Mouse (Mus musculus) lung, adult 18-20 months (tissue): ENCODE data around the gene Zfp574.

Experiments used
- DNase-seq, 2 experiments: peaks; one replicate each; pipeline ENCODE4 v3.0.0; 2022; ENCODE audit warnings: mixed read lengths in 2 of 2

Zfp574 gene

GRCm38 (mm10) chr7:25073924-25074323 is 1.6 kb downstream of the Zfp574 start:
- DNase-seq, result no peak

GRCm38 (mm10) chr7:25076296-25076662 is 3.9 kb downstream of the Zfp574 start:
- DNase-seq, result no peak

- peak; percentile 99 for DNase-seq
Observed at GRCm38 (mm10) chr7:25076663-25077413, 4.5 kb downstream of the Zfp574 start.

- DNase-seq, result no peak
Observed at GRCm38 (mm10) chr7:25077414-25077755, 5.0 kb downstream of the Zfp574 start.

- DNase-seq, result no peak
Observed at GRCm38 (mm10) chr7:25079496-25080026, 7.2 kb downstream of the Zfp574 start.

- DNase-seq, result no peak
Observed at GRCm38 (mm10) chr7:25080431-25080830, 8.1 kb downstream of the Zfp574 start.

- peak; percentile 35 to 56 for DNase-seq
Observed at GRCm38 (mm10) chr7:25082510-25082909, 10.1 kb downstream of the Zfp574 start.

GRCm38 (mm10) chr7:25084621-25085020 is 12.3 kb downstream of the Zfp574 start:
- peak; percentile 47 to 59 for DNase-seq

- no peak for DNase-seq
Observed at GRCm38 (mm10) chr7:25086656-25087055, 14.3 kb downstream of the Zfp574 start.

- no peak for DNase-seq
Observed at GRCm38 (mm10) chr7:25087256-25087912, 15.0 kb downstream of the Zfp574 start.

GRCm38 (mm10) chr7:25087972-25088371 is 15.6 kb downstream of the Zfp574 start:
- no peak for DNase-seq

- DNase-seq, result no peak
Observed at GRCm38 (mm10) chr7:25088531-25088930, 16.2 kb downstream of the Zfp574 start.

GRCm38 (mm10) chr7:25088968-25089367 is 16.6 kb downstream of the Zfp574 start:
- no peak for DNase-seq

- DNase-seq, result no peak
Observed at GRCm38 (mm10) chr7:25089875-25090274, 17.5 kb downstream of the Zfp574 start.

- no peak for DNase-seq
Observed at GRCm38 (mm10) chr7:25098169-25098568, 25.8 kb downstream of the Zfp574 start.

GRCm38 (mm10) chr7:25099581-25099980 is 27.2 kb downstream of the Zfp574 start:
- DNase-seq, result no peak

GRCm38 (mm10) chr7:25105411-25106160 is 33.2 kb downstream of the Zfp574 start:
- peak; percentile 63 to 65 for DNase-seq

- DNase-seq, result no peak
Observed at GRCm38 (mm10) chr7:25106790-25107502, 34.6 kb downstream of the Zfp574 start.

- DNase-seq, result no peak
Observed at GRCm38 (mm10) chr7:25109355-25109754, 37.0 kb downstream of the Zfp574 start.

- no peak for DNase-seq
Observed at GRCm38 (mm10) chr7:25110336-25110735, 38.0 kb downstream of the Zfp574 start.

- DNase-seq, result no peak
Observed at GRCm38 (mm10) chr7:25112178-25112955, 40.0 kb downstream of the Zfp574 start.
